Mouse (Mus musculus) cerebellum, adult 11 months (tissue): Measurements from ENCODE around the gene Fam120b.
"Not testable (repeated sequence)": the region's sequence is repeated elsewhere in the genome, so short reads cannot be mapped to it uniquely, and the experiment has no call there.

Source experiments
- DNase-seq: peaks from one replicate; pipeline ENCODE4 v3.0.0; 2022

The Fam120b gene

GRCm38 (mm10) chr17:15440067-15440462 is 44.1 kb downstream of the Fam120b start:
- DNase-seq, result no peak

GRCm38 (mm10) chr17:15440463-15441121 is 44.6 kb downstream of the Fam120b start:
- DNase-seq, result no peak

- no peak for DNase-seq
Observed at GRCm38 (mm10) chr17:15445421-15445820, 49.4 kb downstream of the Fam120b start.

GRCm38 (mm10) chr17:15447831-15448230 is 51.8 kb downstream of the Fam120b start:
- DNase-seq, result no peak

GRCm38 (mm10) chr17:15449144-15449543 is 53.1 kb downstream of the Fam120b start:
- DNase-seq, result not testable (repeated sequence)

GRCm38 (mm10) chr17:15449606-15450005 is 53.6 kb downstream of the Fam120b start:
- no peak for DNase-seq

GRCm38 (mm10) chr17:15455203-15455602 is 59.2 kb downstream of the Fam120b start:
- DNase-seq, result no peak

GRCm38 (mm10) chr17:15456595-15456994 is 60.6 kb downstream of the Fam120b start:
- no peak for DNase-seq

- DNase-seq, result no peak
Observed at GRCm38 (mm10) chr17:15459761-15460160, 63.8 kb downstream of the Fam120b start.

GRCm38 (mm10) chr17:15461921-15462495 is 66.0 kb downstream of the Fam120b start:
- DNase-seq, result no peak

GRCm38 (mm10) chr17:15467669-15468068 is 71.7 kb downstream of the Fam120b start:
- DNase-seq, result peak; percentile 34

- DNase-seq, result no peak
Observed at GRCm38 (mm10) chr17:15472671-15473070, 76.7 kb downstream of the Fam120b start.
